22 mouse cellular contexts compared by ENCODE assay signal in the genomic region with DNA sequence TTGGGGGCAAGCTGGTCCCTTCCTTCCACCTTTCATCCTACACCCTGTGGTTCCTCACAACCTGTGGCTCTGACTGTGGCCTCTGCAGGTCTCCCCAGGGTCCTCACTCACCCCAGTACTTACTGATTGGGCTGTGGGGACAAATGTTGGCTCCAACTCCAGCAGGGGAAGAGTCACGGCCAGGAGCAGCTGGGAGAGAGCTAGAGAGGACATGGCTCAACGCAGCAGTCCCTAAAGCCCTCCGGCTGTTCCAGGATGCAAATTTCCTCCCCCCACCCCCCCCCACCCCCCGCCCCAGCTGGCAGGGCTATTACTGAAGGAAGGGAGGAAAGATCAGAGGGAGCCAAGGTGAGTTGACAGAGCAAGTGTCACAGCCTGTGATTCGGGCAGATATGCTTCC. TPM values are rescaled to one million over a fixed set of nuclear protein-coding genes. Genes with fewer than 3 reads are reported as not detected.
"Had no signal": no experiment of that assay in that cellular context is flagged by ENCODE, and none has a peak within 500 bp of the region (broad histone marks: within the 10 kb centered on the region; RNA-seq: fewer than 3 reads in every experiment).

A gene (minus strand): TSS at position 230 of the 400 bp plus-strand sequence.

- H3K27me3 ChIP-seq: liver, embryonic 12.5 days; lung, embryonic 15.5 days; midbrain, embryonic 13.5 days; midbrain, embryonic 15.5 days; neural tube, embryonic 12.5 days had no signal

- H3K27ac ChIP-seq: liver, embryonic 12.5 days; liver, embryonic 14.5 days; lung, embryonic 15.5 days; macrophage; midbrain, embryonic 13.5 days; midbrain, embryonic 15.5 days; neural tube, embryonic 12.5 days had no signal

- H3K9me3 ChIP-seq: liver, embryonic 12.5 days; lung, embryonic 15.5 days; megakaryocyte, embryonic 14.5 days; midbrain, embryonic 13.5 days; midbrain, embryonic 15.5 days; neural tube, embryonic 12.5 days had no signal

- H3K4me2 ChIP-seq: liver, embryonic 12.5 days; lung, embryonic 15.5 days; midbrain, embryonic 11.5 days; midbrain, embryonic 13.5 days; midbrain, embryonic 15.5 days; neural tube, embryonic 12.5 days had no signal

- H3K4me1 ChIP-seq: liver, embryonic 12.5 days; midbrain, embryonic 13.5 days; midbrain, embryonic 15.5 days; neural tube, embryonic 12.5 days had no signal

- H3K9ac ChIP-seq: liver, embryonic 12.5 days; liver, embryonic 14.5 days; lung, embryonic 15.5 days; midbrain, embryonic 13.5 days; midbrain, embryonic 15.5 days; neural tube, embryonic 12.5 days had no signal

- H3K4me3 ChIP-seq: liver, embryonic 12.5 days; lung, embryonic 15.5 days; megakaryocyte, embryonic 14.5 days; midbrain, embryonic 13.5 days; midbrain, embryonic 15.5 days; neural tube, embryonic 12.5 days had no signal

- ATAC-seq: liver, embryonic 12.5 days; midbrain, embryonic 13.5 days; midbrain, embryonic 15.5 days had no signal

- H3K36me3 ChIP-seq: liver, embryonic 12.5 days; lung, embryonic 15.5 days; midbrain, embryonic 13.5 days; midbrain, embryonic 15.5 days; neural tube, embryonic 12.5 days had no signal

- DNase-seq: lung, adult 2 months; lung, postnatal 10 days; lung, postnatal 36 days; right cerebral cortex, postnatal 14 days; thymus, adult 2 months; thymus, postnatal 25 days; thymus, postnatal 4 days had no signal

RNA-seq across cellular contexts. Expression of the gene that starts here (rescaled TPM):
- total RNA-seq: liver, adult 2 months; midbrain, postnatal 0 days; monocyte, adult 5-6 weeks; neutrophil, adult 5-6 weeks had no signal
- polyA plus RNA-seq: liver, adult 2 months; liver, embryonic 12.5 days; macrophage; midbrain, embryonic 11.5 days; midbrain, embryonic 13.5 days; midbrain, embryonic 15.5 days; midbrain, postnatal 0 days; neural tube, embryonic 12.5 days; neural tube, embryonic 14.5 days; urinary bladder, adult 2 months had no signal
